Mouse (Mus musculus): Measurements from ENCODE around the gene Ndufs2. TPM values are rescaled to one million over a fixed set of nuclear protein-coding genes. Genes with fewer than 3 reads are reported as not detected.

The Ndufs2 gene
- total RNA-seq (2021), result 100 to 1,000 TPM; 580 to 737 TPM
- long read RNA-seq, experiment 1, transcript Ndufs2-201 (13 exons, 1,623 nt), result major isoform, 525 of 588 reads
- long read RNA-seq, experiment 1, partial matches to known transcripts, result 54 of 588 reads
- long read RNA-seq, experiment 1, other reads (novel, unspliced or antisense), result 8 of 588 reads
- long read RNA-seq, experiment 2, transcript Ndufs2-201 (13 exons, 1,623 nt), result major isoform, 576 of 632 reads
- long read RNA-seq, experiment 2, partial matches to known transcripts, result 40 of 632 reads
- long read RNA-seq, experiment 2, other reads (novel, unspliced or antisense), result 14 of 632 reads

DNA sequence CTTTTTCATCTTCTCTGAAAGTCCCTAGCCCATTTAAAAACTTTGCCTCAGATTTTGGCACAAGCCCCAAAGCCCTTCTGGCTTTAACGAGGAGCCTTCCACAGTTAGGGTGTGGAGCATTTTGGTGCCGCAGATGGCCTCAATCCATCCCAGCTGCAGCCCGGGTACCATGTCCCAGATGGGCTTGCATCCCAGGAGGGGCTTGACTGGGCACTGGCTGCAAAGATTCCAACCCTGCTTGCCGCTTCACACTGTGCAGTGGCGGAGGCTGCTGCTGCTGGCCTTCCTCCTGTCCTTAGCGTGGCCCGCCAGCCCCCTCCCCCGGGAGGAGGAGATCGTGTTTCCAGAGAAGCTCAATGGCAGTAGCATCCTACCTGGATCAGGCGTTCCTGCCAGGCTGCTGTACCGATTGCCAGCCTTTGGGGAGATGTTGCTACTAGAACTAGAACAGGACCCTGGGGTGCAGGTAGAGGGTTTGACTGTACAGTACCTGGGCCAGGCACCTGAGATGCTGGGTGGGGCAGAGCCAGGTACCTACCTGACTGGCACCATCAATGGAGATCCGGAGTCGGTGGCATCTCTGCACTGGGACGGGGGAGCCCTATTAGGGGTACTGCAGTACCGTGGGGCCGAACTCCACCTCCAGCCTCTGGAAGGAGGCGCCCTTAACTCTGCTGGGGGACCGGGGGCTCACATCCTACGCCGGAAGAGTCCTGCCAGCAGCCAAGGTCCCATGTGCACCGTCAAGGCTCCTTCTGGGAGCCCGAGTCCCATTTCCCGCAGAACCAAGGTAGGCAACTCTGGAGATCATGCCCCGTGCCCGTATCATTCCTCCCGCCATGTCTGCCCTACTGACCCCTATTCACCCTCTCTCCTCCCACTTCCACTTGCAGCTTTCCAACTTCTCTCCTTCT, at the start of gene Ndufs2:
Gene Ndufs2, minus strand, starts transcription at position 709 of the 914 bp plus-strand sequence.
- peak; percentile 52 for DNase-seq
- intact Hi-C loops (cut with DNase I; ENCODE audit: low total_unique reads), result no loop called here

GRCm38 (mm10) chr1:171298226-171298625, 47.0 kb upstream of the Ndufs2 start:
- DNase-seq, result no peak
- intact Hi-C loops (cut with DNase I; ENCODE audit: low total_unique reads), result no loop called here

GRCm38 (mm10) chr1:171295063-171295402, 43.8 kb upstream of the Ndufs2 start:
- intact Hi-C loops (cut with DNase I; ENCODE audit: low total_unique reads), result no loop called here
- no peak for DNase-seq

GRCm38 (mm10) chr1:171294298-171295062, 43.3 kb upstream of the Ndufs2 start, which contains the start of gene Ufc1:
Ufc1 (minus strand) TSS chr1:171295024.
- intact Hi-C loops (cut with DNase I; ENCODE audit: low total_unique reads), result no loop called here
- peak; percentile 81 for DNase-seq

- intact Hi-C loops (cut with DNase I; ENCODE audit: low total_unique reads), result no loop called here
- no peak for DNase-seq
These were observed 42.7 kb upstream of the Ndufs2 start for GRCm38 (mm10) chr1:171293906-171294297.

DNA sequence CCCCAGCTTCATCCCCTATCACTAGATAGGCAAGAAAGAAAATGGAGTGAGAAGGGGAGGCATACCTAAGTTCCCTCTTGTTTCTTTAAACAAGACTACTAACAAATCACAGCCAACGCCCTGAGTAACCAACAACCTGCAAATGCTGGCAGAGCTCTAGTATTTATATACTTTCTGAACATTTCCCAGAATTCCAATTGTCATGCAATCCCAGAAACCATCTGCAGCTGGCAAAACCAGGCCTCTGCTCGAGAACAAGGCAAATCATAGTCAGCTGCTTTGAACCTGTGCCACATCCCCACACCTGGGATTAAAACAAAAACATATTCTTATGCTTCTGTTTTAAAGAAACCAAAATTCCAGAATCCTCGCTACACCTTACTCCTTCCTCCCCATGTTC, 42.2 kb upstream of the Ndufs2 start:
- DNase-seq, result no peak
- intact Hi-C loops (cut with DNase I; ENCODE audit: low total_unique reads), result no loop called here

DNA sequence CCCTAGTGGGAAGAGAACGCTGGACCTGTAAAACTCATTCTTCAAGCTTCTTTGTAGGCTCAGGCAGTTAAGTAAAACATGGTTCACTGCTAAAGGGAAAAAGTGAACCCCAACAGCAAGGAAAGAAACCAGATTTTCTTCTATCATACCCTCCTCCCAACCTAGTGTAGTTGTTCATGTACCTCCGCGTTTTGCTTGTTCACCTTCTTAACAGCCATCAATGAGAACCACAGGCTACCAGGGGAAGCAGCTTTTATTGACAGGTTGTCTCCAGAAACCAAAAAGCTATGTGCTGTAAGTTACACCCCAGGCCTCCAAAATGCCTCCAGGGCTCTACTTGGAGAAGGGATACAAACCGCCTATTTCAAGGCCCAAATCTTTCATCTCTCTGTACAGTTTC, 37.1 kb upstream of the Ndufs2 start:
- no peak for DNase-seq
- intact Hi-C loops (cut with DNase I; ENCODE audit: low total_unique reads), result no loop called here

GRCm38 (mm10) chr1:171287136-171288081, 36.2 kb upstream of the Ndufs2 start, which contains the start of gene Usp21:
Usp21 (minus strand) TSS chr1:171287991.
- intact Hi-C loops (cut with DNase I; ENCODE audit: low total_unique reads), result no loop called here
- DNase-seq, result peak; percentile 96

DNA sequence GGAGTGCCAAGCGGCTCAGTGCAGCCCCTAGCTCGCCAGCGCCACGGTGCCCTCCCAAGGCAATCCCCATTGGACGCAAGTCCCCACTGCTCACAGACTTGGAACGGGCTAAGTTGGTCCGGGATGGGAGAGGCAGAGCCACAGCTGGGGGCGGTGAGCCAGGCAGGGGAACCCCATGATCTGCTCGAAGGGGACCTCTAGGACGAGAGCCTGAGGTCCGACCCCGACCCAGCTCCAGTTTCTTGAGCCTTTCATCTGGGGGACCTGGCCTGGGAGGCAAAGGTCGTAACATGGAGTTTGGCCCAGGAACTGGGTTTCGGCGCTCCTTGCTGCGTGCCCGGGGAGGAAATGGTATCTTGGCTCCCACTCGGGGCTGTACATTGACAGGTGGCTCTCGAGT, 35.3 kb upstream of the Ndufs2 start:
- DNase-seq, result no peak
- intact Hi-C loops (cut with DNase I; ENCODE audit: low total_unique reads), result no loop called here

DNA sequence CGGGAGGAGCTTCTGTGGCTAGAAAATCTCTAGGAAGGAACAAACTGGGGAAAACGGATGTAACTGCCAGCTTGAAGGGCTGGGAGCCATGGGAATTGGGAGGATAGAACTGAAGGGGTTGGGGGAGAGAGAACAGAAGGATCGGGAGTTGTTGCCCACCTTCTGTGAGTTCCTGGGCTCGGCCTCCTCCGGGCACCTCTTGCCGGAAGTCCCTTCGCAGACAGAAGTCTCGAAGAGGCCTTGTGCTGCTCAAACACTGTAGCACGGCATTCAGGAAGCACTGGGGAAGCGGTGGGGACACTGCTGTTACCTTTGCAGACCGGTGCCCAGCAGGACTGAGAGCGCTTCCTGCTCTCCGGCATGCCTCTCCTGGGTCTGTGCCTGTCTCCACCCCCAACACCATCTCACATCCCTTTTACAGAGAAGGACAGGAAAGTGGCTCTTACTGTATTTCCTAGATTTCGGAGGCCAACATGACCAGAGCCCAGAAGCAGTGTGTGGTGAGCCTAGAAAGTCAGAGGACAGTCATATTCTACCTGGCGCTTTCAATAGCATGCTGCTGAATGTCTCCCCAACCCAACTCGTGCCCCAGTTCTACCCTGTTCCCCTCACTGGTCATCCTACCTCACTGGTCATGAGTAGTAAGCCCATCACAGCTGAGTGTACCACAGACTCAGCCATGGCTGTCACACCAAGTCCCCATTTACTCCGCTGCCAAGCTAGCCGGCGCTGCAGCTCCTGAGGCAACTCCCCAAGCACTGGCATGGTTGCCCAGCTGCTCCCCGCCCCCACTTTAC, 34.1 kb upstream of the Ndufs2 start:
- no peak for DNase-seq
- intact Hi-C loops (cut with DNase I; ENCODE audit: low total_unique reads), result no loop called here

- DNase-seq, result no peak
- intact Hi-C loops (cut with DNase I; ENCODE audit: low total_unique reads), result no loop called here
These were observed 33.3 kb upstream of the Ndufs2 start for GRCm38 (mm10) chr1:171284491-171284890.

- DNase-seq, result no peak
- intact Hi-C loops (cut with DNase I; ENCODE audit: low total_unique reads), result no loop called here
These were observed 32.3 kb upstream of the Ndufs2 start for GRCm38 (mm10) chr1:171283188-171284160.

DNA sequence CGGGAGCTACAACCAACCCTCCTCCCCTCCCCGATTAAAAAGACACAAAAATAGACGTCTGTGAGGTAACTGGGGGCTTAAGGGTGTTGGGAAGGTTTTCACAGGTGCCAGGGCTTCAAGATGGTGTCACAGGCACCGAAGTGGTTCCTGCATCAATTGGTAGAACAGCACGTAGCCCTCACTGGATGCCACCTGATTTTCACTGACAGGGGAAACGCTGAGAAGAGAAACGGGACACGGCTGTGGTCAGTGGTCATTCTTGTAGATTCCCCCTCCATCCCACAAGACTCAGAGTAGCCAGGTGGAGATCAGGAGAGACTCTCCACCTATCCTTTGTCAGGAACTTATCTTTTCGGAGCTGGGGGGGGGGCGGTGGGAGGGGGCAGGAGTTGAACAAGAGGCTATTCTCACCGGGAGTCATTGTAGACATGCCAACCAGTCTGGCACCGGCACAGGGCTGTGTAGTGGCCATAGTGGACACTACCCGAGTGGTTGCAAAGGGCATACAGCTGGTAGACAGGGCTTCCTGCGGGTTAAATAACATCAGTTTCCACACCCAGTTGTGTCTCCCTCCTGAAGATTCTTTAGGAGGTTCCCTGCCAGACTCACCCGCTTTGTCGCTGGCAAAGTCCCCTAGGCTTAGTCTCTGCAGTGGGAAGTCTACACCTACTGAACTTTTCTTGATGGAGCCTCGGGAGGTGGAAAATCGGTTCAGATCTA, 31.1 kb upstream of the Ndufs2 start:
- intact Hi-C loops (cut with DNase I; ENCODE audit: low total_unique reads), result no loop called here
- no peak for DNase-seq

DNA sequence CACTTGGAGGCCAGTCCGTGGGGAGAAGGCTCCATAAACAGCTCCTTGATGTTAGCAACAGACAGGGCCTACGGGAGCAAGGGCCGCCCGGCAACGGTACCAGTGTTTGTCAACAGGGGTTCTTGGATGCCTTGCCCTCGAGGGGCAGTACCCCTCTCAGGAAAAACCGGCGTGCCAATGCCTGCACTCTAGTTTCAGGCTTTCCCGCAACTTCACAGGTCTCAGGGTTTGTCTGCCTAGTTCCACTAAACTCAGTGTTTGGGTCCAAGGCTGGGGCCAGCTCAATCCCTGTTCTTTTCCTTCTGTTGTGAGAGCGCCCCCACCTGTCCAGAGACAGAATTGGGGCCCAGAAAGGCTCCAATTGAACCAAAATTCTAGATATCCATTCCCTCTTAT, 30.3 kb upstream of the Ndufs2 start:
- intact Hi-C loops (cut with DNase I; ENCODE audit: low total_unique reads), result no loop called here
- peak; percentile 81 for DNase-seq

GRCm38 (mm10) chr1:171280916-171281527, 29.8 kb upstream of the Ndufs2 start, which contains the start of gene Ppox:
Ppox (minus strand) TSS chr1:171281186.
- intact Hi-C loops (cut with DNase I; ENCODE audit: low total_unique reads), result no loop called here
- peak; percentile 88 for DNase-seq
